Mouse (Mus musculus) embryo, embryonic 10.5 days (tissue): ENCODE data around the gene Zfp57.
"Not testable (repeated sequence)": the region's sequence is repeated elsewhere in the genome, so short reads cannot be mapped to it uniquely, and the experiment has no call there.

Experiments
- DNase-seq: peaks from one replicate; pipeline ENCODE4 v3.0.0-alpha.2; 2015; ENCODE audit warnings: low spot score

Gene Zfp57

DNA sequence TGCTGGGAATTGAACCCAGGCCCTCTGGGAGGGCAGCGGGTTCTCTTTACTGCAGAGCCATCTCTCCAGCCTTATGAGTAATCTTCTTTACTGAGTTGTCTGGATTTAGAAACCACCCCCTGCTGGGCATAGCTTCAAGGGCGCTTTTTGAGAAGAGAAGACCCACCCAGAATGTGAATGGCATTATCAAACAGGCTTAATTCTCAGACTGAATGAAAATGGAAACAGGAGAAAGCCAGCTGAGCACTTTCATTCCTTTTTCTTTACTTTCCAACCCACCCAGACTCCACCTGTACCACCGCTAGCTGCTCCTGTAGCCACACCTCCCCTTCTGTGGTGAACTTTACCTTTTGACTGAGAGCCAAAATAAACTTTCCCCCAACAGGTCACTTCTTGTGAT, 5.5 kb upstream of the Zfp57 start:
- no peak for DNase-seq

DNA sequence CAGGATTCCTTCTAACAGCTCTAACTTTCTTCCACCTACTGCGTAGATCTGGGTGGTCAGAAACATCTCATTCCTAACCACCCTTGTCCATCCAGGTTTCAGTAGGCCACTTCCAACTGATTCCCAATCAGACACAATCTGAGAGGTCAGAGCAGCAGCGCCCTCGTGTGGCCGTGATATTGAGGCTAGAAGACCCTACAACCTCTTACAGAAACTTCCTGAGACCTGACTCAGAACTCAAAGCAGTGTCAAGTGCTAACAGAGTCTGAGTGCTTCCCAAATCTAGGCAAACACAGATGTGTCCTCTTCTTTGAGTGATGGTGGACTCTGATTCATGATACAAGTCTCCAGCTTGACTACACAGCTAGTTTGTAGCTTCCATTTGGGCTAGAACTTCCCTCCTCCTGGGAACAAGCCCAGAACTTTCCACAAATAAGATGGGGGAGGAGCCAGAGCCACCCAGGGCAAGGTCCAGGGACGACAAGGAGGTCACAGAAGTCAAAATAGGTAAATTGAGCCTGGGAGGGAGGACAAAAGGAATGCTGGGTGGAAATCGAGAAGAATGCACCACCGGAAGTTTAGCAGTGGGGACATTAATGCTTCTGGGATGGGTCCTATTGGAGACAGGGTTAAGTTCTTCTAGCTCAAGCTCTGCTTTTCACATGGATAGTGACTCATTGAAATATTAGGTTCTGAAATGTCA, 3.8 kb upstream of the Zfp57 start:
- DNase-seq = peak; percentile 93

DNA sequence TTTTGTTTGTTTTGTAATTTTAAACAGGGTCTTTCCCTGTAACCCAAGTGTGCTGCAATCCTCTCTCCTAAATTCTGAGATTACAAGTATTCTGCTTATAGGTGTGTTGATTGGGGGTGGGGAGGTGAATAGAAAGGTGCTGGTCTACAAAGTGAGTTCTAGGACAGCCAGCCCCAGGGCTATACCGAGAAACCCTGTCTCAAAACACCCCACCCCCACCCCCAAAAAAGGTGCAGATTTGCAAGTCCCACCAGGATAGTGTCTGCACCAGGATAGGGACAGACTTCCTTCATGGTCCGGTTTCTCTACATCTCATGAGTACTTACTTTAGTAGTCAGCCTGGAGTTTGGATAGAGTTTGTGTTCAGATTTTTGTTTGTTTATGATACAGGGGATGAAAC, 2.5 kb upstream of the Zfp57 start:
- no peak for DNase-seq

DNA sequence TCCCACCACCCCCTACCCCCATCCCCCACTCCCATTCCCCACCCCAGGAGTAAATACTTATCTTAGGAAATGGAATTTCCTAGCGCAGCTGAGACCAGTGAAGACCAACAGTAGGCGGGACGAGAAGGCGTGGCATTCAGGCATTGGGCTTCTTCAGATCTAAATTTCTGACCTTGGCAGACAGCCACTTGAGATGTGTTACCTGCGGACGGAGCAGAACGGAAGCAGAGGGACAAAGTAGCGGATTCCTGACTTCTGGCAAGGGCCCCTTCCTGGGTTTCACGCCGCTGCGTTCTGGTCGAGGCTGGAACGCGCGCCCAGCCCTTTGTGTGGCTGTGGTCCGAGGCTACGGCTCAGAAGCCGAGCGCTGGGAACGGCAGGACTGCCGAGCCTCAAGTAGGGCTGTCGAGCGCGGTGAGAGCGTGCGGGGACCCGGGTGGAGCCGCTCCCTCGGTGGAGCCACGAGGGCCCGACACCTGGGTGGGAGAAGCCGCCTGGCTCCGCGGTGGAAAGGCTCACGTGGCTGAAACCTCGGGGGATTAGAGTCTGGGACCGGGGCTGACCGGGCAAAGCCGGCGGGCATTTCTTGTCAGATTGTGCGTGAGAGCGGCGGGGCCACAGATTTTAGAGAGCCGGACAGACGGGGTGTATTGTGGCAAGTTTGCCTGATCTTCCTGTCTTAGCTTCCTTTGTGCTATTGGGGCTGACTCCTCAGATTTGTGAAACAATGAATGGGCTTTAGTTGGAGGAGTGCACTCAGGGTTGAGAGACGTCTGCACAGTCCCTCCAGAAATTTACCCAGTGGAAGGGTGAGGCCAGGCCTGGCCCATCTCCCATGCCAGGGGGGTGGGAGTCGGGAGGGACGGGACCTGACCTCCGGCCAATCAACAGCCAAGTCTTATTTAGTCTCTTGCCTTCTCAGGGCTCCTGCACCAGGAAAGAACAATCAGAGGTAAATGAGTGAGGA, 1.7 kb downstream of the Zfp57 start:
- peak; percentile 90 for DNase-seq

DNA sequence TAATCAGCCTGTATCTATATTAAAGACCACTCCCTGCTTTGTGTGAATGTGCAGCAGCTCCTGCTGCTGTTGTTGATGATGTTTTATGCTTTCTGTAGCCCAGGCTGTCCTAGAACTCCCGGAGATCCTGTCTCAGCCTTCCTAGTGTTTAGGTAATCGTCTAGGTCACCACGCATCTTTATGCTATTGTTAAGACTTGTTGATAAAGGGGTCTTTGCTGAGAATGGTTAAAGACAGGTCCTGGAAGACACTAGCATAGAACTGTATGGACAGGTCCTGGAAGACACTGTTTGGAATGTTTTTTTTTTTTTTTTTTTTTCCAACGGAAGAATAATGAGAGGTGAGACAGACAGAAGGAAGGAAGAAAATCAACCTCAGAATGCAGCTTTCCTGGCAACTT, 2.4 kb downstream of the Zfp57 start:
- peak; percentile 38 for DNase-seq

DNA sequence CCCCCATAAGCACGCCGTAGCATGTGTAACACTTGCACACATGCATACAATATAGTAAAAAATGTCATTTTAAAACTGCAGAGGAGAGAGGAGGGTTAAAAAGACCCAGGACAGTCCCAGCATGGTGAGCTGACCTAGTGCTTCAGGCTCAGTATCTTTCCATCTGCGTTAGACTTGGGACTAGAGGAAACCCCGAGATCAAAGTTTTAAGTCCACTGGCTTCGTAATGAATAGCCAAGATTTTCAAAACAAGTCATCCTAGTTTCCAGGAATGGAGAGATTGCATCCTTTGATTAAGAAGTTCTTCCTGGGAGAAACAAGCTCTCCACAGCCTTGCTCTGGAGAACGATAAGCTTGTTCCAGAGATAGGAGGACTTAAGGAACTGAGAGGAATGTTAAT, 7.2 kb downstream of the Zfp57 start:
- DNase-seq = no peak

DNA sequence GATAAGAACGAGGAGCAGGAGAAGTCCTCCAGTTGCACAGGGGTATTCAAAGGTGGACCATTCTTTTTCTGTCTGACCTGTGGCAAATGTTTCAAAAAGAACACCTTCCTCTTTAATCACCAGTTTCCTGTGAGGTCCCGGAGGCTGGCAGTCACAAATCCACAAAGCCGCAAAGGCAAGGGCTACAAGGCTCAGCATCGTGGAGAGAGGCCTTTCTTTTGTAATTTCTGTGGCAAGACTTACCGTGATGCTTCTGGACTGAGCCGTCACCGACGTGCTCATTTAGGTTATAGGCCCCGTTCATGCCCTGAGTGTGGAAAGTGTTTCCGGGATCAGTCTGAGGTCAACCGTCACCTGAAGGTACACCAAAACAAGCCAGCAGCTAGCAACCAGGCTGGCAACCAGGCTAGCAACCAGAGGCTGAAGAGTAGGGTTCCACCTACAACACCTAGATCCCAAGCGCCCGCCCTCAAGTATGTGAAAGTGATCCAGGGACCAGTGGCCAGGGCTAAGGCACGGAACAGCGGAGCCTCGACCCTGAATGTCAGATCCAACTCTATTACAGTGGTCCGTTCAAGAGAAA, 8.6 kb downstream of the Zfp57 start:
- no peak for DNase-seq

DNA sequence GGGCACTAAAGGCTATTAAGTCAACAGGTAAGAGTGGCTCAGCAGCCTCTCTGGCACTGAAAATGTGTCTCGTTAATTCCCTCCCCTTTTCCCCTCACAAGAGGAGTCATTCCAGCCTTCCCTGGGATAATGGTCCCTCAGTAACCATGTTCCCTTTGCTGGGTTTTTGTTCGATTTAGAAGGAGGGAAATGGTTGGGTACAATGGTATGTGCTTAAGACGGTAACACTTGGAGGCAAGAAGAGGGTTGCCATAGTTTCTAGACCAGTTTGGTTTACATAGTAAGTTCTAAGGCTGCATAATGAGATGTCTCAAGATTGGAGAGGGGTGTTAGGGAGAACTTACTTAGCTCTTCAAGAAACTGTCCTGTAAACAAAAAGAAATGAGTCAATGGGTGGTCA, 10.8 kb downstream of the Zfp57 start:
- DNase-seq = no peak

DNA sequence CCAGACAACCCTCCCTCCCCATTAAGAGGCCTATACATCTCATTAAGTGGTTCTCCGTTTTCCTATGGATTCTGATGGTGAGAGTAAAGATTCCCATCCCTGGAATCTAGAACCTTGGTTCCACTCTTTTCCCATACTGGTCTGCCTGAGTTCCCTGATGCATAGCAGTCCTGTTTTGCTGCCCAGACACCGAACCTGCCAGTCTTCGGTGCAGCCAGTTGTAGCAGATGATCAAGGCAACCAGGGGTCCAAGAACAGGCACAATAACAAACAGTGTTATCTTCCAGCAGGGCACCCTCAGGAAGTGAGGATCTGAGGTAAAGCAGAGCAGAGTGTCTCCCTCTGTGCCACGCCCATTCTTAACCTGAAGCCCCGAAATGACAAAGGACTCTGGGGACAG, 11.2 kb downstream of the Zfp57 start:
- no peak for DNase-seq

DNA sequence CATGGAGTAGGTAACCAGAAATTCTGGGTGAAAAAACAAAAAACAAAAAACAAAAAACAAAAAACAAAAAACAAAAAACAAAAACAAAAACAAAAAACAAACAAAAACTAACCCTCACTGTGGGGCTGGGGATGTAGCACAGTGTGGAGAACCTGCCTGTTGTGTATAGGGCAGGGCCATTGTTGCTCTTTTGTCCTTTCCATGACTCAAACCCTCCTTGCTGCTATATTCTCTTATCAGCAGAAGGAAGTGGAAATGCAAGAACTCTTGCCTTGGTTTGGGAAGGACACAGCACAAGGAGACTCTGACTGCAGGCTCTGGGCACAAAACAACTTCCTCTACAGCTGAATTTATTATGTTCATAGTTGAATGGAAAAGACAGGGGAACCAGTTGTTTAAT, 15.4 kb downstream of the Zfp57 start:
- DNase-seq = no peak

DNA sequence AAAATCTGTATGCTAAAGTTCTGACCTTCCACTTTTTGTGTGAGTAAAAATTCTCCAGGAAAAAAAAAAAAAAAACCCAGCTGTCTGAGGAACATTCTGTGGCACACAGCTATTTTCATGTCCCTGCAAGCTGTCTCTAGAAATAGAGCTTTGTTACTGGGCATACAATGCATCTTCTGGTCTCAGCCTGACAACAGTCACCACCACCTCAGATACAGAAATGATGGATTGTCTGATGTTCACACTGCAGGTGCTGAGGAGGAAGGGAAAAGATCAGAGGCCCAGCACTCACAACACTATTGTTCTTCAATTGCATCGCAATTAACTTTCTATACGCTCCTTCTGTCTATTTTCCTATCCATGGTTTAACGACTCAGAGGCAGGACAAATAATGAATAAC, 17.4 kb downstream of the Zfp57 start:
- no peak for DNase-seq

DNA sequence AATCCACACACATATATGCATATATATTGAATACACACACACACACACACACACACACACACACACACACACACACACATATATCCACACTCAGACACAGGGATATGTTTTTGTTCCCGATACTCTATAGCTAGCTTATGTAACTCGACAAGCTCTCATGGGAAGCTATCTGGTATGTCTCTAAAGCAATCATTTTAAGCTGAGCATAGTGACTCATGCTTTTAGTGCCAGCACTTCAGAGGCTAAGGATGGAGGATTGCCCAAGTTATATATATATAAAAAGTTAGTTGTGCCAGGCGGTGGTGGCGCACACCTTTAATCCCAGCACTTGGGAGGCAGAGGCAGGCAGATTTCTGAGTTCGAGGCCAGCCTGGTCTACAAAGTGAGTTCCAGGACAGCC, 18.3 kb downstream of the Zfp57 start:
- DNase-seq = not testable (repeated sequence)

DNA sequence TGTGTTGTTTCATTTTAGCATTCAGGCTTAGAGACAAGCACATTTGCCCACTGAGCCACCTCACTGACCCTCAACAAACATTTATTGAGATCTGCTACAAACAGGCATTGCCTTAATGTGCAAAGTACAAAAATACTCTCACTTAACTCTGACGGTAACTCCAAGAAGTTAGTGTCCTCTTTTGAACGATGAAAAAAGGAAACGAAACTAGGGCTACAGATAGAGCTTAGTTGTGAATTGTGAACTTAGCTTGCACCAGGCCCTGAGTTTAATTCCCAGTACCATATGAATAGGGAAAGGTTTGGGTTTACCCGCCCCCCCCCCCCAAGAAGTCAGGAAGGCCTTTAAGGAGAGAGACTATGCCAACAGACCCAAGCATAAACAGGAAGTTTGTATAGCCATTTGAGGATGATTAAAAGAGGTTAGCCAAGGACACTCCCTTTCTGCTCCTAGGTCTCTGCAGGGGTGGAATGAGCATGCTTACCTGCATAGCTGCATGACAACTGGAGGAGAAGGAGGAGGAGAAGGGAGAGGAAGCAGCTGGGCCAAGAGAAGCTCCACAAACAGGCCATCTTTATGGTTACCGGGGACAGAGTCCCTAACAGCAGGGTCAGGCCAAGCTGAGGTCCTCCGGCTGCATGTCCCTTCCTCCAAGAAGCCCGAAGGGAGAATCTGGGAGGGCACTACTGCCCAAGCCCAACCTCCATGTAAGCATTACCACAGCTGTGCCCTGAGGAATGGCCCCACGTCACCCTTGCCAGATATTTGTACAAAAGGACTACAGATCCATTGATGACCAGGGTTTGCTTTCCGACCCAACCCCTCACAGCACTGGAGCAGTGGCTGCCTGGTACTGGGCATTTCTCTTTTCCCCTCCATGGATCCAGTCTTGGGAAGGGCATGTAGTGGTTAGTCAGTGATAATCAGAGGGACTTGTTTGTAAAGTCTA, 21.9 kb downstream of the Zfp57 start, which contains the start of gene Mog:
Gene Mog (minus strand): TSS at position 771 of the 949 bp plus-strand sequence.
- DNase-seq = no peak

DNA sequence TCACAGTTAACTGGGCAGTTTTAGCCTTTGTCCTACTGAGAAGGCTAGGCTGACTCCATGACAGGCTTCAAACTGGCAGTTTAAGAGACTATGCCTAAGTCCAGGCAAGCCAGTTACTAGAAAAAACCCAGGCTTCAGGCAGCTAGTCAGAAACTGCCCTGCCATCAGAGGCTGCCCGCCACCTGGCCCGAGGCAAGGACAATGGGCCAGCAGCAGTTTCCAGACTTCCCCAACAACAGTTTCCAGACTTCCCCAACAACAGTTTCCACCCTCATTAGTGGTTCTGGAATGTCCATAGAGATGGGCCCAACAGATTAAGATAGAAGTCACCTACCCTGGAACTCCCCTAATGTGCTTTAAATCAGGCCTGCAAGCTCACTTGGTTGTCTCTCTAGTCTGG, 25.5 kb downstream of the Zfp57 start:
- no peak for DNase-seq

DNA sequence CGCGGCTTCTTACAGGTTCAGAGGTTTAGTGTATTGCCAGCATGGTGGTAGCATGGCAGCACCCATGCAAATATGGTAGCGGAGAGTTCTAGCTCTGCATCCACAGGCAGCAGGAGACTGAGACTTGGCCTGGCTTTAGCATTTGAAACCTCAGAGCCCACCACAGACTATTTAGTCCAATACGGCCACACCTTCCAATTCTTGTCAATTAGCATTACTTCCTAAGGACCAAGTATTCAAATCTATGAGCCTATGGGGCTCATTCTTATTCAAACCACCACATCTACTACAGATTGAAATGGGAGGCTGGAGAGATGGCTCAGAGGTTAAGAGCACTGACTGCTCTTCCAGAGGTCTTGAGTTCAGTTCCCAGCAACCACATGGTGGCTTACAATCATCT, 26.5 kb downstream of the Zfp57 start:
- DNase-seq = no peak

DNA sequence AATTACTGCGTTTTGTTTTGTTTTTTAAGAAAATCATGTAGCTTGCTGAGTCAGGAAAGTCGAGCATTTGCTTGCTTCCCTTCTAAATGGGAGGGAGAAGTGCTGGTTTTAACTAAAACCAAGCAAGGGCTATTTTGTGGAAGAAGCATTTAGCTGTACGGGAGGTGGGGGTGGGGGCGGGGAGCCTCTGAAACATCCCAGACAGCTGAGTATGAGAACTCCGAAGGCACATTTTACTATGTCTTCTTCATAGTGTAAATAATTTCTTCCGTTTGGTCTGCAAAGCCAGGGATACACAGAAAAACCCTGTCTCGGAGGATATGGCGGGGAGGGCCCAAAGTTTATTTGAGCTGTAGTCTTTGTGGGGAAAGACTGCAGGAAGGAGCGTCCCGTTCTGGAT, 27.2 kb downstream of the Zfp57 start:
- no peak for DNase-seq

DNA sequence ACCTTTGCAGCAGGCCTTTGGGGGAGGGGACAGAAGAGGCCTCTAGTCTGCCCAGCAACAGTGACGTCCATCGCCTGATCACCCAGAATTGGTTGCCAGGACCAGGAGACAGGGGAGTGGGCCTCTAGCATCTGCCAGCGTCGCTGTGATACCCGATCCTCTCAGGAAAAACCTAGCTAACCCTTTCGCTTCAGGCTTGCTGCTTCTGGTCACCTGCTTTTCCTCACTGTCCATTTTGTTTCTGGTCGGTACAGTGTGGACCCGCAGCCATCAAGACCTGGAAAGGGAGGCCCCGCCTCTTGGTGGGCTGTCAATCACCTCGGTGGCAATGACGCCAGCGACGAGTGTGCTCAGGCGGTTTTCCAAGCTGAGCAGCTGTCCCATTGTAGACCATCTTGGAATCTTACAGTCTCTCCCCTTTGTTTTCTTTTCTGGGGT, 27.7 kb downstream of the Zfp57 start:
- DNase-seq = peak; percentile 99

DNA sequence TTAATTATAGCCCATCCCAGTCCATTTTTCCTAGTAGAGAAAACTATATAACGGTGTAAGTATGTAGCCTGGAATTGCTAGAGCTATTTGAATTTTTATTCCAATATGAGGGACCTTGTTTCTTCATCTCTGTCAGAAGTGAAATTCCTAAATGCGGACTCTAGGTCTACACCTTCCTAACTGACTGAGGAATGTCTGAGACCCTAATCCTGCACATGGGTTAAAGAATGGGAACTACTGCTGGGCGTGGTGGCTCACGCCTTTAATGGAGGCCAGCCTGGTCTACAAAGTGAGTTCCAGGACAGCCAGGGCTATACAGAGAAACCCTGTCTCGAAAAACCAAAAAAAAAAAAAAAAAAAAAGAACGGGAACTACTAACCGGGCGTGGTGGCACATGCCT, 28.2 kb downstream of the Zfp57 start:
- no peak for DNase-seq

DNA sequence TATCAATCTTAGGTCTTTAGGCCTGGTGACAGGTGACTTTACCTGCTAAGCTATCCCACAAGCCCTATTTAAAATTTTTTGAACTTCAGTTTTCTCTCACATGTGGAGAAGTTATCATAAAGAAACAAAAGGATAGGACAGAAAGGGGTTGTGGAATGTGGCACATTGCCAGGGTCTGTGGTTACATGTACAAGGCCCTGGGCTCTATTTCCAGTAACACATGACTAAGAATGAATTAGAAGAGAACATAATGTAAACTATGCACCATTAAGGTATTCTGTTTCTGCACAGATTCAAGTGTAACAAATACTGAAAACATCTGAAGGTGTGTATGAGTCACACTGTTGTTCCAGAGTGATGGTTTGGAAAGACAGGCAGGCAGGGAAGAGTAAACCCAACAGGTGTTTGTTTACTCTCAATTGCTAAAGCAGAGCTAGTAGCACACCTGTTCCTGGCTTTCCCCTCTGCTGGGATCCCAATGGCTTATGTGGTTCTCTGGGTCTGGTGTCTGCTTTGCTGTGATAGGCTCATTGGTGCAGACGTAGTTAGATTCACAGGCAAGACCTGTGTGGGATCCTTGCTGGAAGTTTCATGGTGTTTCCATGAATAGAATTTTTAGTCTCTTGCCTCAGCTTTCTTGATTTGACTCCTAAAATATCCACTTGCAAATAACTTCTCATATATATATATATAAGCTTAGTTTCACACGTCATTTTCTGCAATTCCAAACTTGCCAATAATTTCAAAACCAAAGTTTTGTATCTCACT, 38.3 kb downstream of the Zfp57 start:
- DNase-seq = no peak

DNA sequence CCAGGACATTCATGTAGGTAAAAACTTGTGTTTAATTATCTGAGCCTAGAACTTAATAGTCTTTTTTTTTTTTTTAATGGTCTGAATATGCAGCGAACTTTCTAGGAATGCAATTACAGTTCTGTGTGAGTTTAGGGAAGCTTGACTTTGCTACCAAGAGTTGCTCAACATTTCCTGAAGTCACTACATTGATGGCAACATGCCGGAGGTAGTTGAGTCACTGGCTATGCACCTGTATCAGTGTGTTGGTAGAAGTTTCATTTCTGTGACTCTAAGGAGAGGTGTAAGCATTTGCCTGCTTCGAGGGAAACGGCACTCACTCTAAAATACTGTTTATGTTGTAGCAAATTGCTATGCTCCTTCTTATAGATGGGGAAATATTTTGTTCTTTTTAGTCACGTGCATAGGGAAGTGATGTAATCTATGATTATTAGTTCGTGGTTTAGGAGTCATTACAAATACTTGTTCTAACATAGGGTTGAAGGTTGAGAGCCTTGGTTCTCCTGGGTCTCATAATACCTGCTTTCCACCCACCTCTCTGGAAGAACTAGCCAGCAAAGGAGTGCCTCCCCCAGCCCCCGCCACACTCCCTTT, 43.8 kb downstream of the Zfp57 start:
- no peak for DNase-seq
